Mouse (Mus musculus) heart, adult 2 months (tissue): Measurements from ENCODE around the gene St7.

Experiments used
- CTCF ChIP-seq: fragments of 200-600 bp; IDR thresholded peaks from 2 replicates; pipeline ENCODE4 v1.8.1; 2022; ENCODE audit warnings: antibody characterized with exemption, mild to moderate bottlenecking, moderate library complexity
- POLR2A ChIP-seq: fragments of 200-500 bp; IDR thresholded peaks from 2 replicates; pipeline ENCODE4 v1.6.1; 2011; ENCODE audit warnings: mild to moderate bottlenecking, low read depth, low read length, control low read depth; ENCODE audit not compliant: insufficient read depth

DNA sequence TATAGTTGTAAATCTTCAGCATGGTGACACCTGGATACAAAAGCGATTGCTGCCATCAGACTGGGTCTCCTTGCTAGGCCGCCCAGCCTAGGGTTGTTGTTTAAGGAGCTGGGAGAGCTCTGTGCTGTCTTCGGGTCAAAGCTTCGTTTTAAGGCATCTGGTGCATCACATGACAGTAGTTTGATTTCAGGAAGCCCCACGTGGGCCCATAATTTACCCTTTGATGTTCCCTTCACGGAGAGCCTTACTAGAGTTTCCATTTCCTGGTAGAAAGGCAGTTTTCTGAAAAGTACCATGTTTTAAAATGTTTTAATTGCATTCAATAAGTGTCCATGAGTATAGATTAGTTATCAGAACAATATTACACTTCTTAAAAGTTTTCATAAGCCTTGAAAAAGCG lies 239.1 kb downstream of the St7 start:
- TF ChIP-seq POLR2A, result no peak
- no peak for TF ChIP-seq CTCF
